Mouse (Mus musculus): ENCODE results near the gene Trpm1.

Trpm1 gene

GRCm38 (mm10) chr7:64163890-64164289, 10.3 kb downstream of the Trpm1 start:
- DNase-seq (ENCODE audit: extremely low spot score, low read depth, low spot score): no peak

- no peak for DNase-seq (ENCODE audit: extremely low spot score, low read depth, low spot score)
Measured at GRCm38 (mm10) chr7:64164997-64165396, 11.4 kb downstream of the Trpm1 start.

- DNase-seq (ENCODE audit: extremely low spot score, low read depth, low spot score): no peak
Measured at GRCm38 (mm10) chr7:64166025-64166424, 12.4 kb downstream of the Trpm1 start.

- DNase-seq (ENCODE audit: extremely low spot score, low read depth, low spot score): no peak
Measured at GRCm38 (mm10) chr7:64166724-64167123, 13.1 kb downstream of the Trpm1 start.

GRCm38 (mm10) chr7:64179310-64179709, 25.7 kb downstream of the Trpm1 start:
- no peak for DNase-seq (ENCODE audit: extremely low spot score, low read depth, low spot score)

- DNase-seq (ENCODE audit: extremely low spot score, low read depth, low spot score): no peak
Measured at GRCm38 (mm10) chr7:64185203-64185931, 31.7 kb downstream of the Trpm1 start.

GRCm38 (mm10) chr7:64185932-64186312, 32.3 kb downstream of the Trpm1 start:
- DNase-seq (ENCODE audit: extremely low spot score, low read depth, low spot score): no peak

- no peak for DNase-seq (ENCODE audit: extremely low spot score, low read depth, low spot score)
Measured at GRCm38 (mm10) chr7:64192261-64192943, 38.8 kb downstream of the Trpm1 start.

GRCm38 (mm10) chr7:64193476-64193875, 39.8 kb downstream of the Trpm1 start:
- DNase-seq (ENCODE audit: extremely low spot score, low read depth, low spot score): no peak

- DNase-seq (ENCODE audit: extremely low spot score, low read depth, low spot score): no peak
Measured at GRCm38 (mm10) chr7:64196114-64196513, 42.5 kb downstream of the Trpm1 start.

GRCm38 (mm10) chr7:64208700-64209099, 55.1 kb downstream of the Trpm1 start:
- DNase-seq (ENCODE audit: extremely low spot score, low read depth, low spot score): no peak

GRCm38 (mm10) chr7:64212870-64213269, 59.2 kb downstream of the Trpm1 start:
- DNase-seq (ENCODE audit: extremely low spot score, low read depth, low spot score): no peak

- DNase-seq (ENCODE audit: extremely low spot score, low read depth, low spot score): no peak
Measured at GRCm38 (mm10) chr7:64214066-64214465, 60.4 kb downstream of the Trpm1 start.

- DNase-seq (ENCODE audit: extremely low spot score, low read depth, low spot score): no peak
Measured at GRCm38 (mm10) chr7:64215613-64216012, 62.0 kb downstream of the Trpm1 start.

- no peak for DNase-seq (ENCODE audit: extremely low spot score, low read depth, low spot score)
Measured at GRCm38 (mm10) chr7:64217428-64217827, 63.8 kb downstream of the Trpm1 start.

GRCm38 (mm10) chr7:64219765-64220164, 66.1 kb downstream of the Trpm1 start:
- DNase-seq (ENCODE audit: extremely low spot score, low read depth, low spot score): no peak

GRCm38 (mm10) chr7:64223215-64223614, 69.6 kb downstream of the Trpm1 start:
- DNase-seq (ENCODE audit: extremely low spot score, low read depth, low spot score): no peak

- no peak for DNase-seq (ENCODE audit: extremely low spot score, low read depth, low spot score)
Measured at GRCm38 (mm10) chr7:64226339-64227194, 72.9 kb downstream of the Trpm1 start.

- DNase-seq (ENCODE audit: extremely low spot score, low read depth, low spot score): no peak
Measured at GRCm38 (mm10) chr7:64227586-64227985, 74.0 kb downstream of the Trpm1 start.

GRCm38 (mm10) chr7:64228300-64228699, 74.7 kb downstream of the Trpm1 start:
- DNase-seq (ENCODE audit: extremely low spot score, low read depth, low spot score): no peak

GRCm38 (mm10) chr7:64229911-64230310, 76.3 kb downstream of the Trpm1 start:
- DNase-seq (ENCODE audit: extremely low spot score, low read depth, low spot score): no peak

GRCm38 (mm10) chr7:64231001-64231400, 77.4 kb downstream of the Trpm1 start:
- no peak for DNase-seq (ENCODE audit: extremely low spot score, low read depth, low spot score)

Measured in hindlimb bud, embryonic 11.5 days (tissue).